Mouse (Mus musculus) E14TG2a.4 (cell line): ENCODE data around the gene Zpbp2.

Experiments used
- CTCF ChIP-seq: conservative IDR thresholded peaks from 2 replicates; pipeline ENCODE4 v1.5.1; 2014; ENCODE audit warnings: low read length
- NANOG ChIP-seq: IDR thresholded peaks from 2 replicates; pipeline ENCODE4 v1.6.1; 2014; ENCODE audit warnings: borderline replicate concordance, low read length, mixed read lengths
- POU5F1 ChIP-seq: IDR thresholded peaks from 2 replicates; pipeline ENCODE4 v1.6.1; 2014; ENCODE audit warnings: low read length, borderline replicate concordance

GRCm38 (mm10) chr11:98584629-98585177, 33.8 kb downstream of the Zpbp2 start:
- no peak for TF ChIP-seq CTCF
- no peak for TF ChIP-seq POU5F1
- TF ChIP-seq NANOG, result no peak
